Mouse (Mus musculus) ES-E14 (cell line): Measurements from ENCODE around the gene Fam131c. TPM values are rescaled to one million over a fixed set of nuclear protein-coding genes. Genes with fewer than 3 reads are reported as not detected.

ENCODE experiments used
- DNase-seq: peaks from one replicate; pipeline ENCODE4 v3.0.0-alpha.2; 2013; ENCODE audit warnings: low read depth, low spot score
- H3K27ac ChIP-seq: 2 replicates; pipeline ENCODE4 v1.5.1; 2012; ENCODE audit warnings: low read depth, mild to moderate bottlenecking, low read length, moderate library complexity, mixed read lengths; ENCODE audit not compliant: poor library complexity, insufficient read depth, severe bottlenecking
- H3K36me3 ChIP-seq: 2 replicates; pipeline ENCODE4 v1.6.1; 2012; ENCODE audit warnings: mild to moderate bottlenecking, low read length, moderate library complexity, mixed read lengths; ENCODE audit not compliant: control insufficient read depth, poor library complexity, insufficient read depth, severe bottlenecking
- H3K4me1 ChIP-seq, 2 experiments: fragments of 150-350 bp in 1 of 2; sonication (generic) in 1 of 2; 2 replicates each; pipeline ENCODE4 v1.6.1; 2012; ENCODE audit warnings: low read length in 2 of 2, mild to moderate bottlenecking in 1 of 2, mixed read lengths in 1 of 2; ENCODE audit not compliant: control insufficient read depth in 2 of 2, insufficient read depth in 2 of 2, poor library complexity in 1 of 2
- H3K4me3 ChIP-seq, 2 experiments: fragments of 150-350 bp in 1 of 2; sonication (generic) in 1 of 2; 2 replicates each; pipeline ENCODE4 v1.5.1; 2012; ENCODE audit warnings: low read length in 2 of 2, low read depth in 1 of 2, mild to moderate bottlenecking in 1 of 2, mixed read lengths in 1 of 2; ENCODE audit not compliant: insufficient read depth in 1 of 2, poor library complexity in 1 of 2, severe bottlenecking in 1 of 2
- H3K9ac ChIP-seq: 2 replicates; pipeline ENCODE4 v1.6.1; 2012; ENCODE audit warnings: low read depth, mild to moderate bottlenecking, low read length, mixed read lengths; ENCODE audit not compliant: poor library complexity, insufficient read depth, severe bottlenecking
- H3K9me3 ChIP-seq: fragments of 150-350 bp; sonication (generic); 2 replicates; pipeline ENCODE4 v1.6.1; 2012; ENCODE audit warnings: low read depth, mild to moderate bottlenecking, low read length; ENCODE audit not compliant: control insufficient read depth, insufficient read depth
- CHD2 ChIP-seq: IDR thresholded peaks from 2 replicates; pipeline ENCODE4 v1.6.1; 2014; ENCODE audit warnings: mild to moderate bottlenecking, low read depth, low read length, inconsistent platforms
- HCFC1 ChIP-seq: IDR thresholded peaks from 2 replicates; pipeline ENCODE4 v1.6.1; 2012; ENCODE audit warnings: low read length, inconsistent platforms, borderline replicate concordance; ENCODE audit not compliant: insufficient read depth
- MAFK ChIP-seq: IDR thresholded peaks from 2 replicates; pipeline ENCODE4 v1.6.1; 2014; ENCODE audit warnings: mild to moderate bottlenecking, low read depth, low read length, inconsistent platforms; ENCODE audit not compliant: insufficient read depth
- ZC3H11A ChIP-seq: IDR thresholded peaks from 2 replicates; pipeline ENCODE4 v1.6.1; 2012; ENCODE audit warnings: low read depth, mild to moderate bottlenecking, inconsistent platforms, low read length, borderline replicate concordance
- ZNF384 ChIP-seq: IDR thresholded peaks from 2 replicates; pipeline ENCODE4 v1.6.1; 2012; ENCODE audit warnings: low read depth, low read length, inconsistent platforms
- in situ Hi-C, 2 experiments: fragments of 600-800 bp; cut with MboI; formaldehyde crosslinking; loops; one replicate each; pipeline ENCODE4 v1.15.1; 2025; ENCODE audit warnings: low sequenced_read_pairs in 2 of 2, inconsistent platforms in 1 of 2; ENCODE audit not compliant: unreplicated experiment in 2 of 2
- total RNA-seq: library from RNA; depleted of rRNA; stranded (reverse); fragments of 300-350 nt; gene quantifications from 2 replicates; pipeline ENCODE4 v1.2.3, GENCODE M21; 2012; rRNA removed

The Fam131c gene
- total RNA-seq, result 2.3 and 2.5 TPM in 2 replicates

- Histone ChIP-seq H3K36me3 (no peaks in the 10 kb centered on the region), H3K4me3 (peak within 1 kb of the TSS; percentile 58 to 84), H3K27ac (no peak within 1 kb of the TSS), H3K4me1 (peaks cover 0 to 6% of the 10 kb centered on the region in 2 experiments; a peak in 1 of 4 replicates), H3K9ac (peak within 1 kb of the TSS; percentile 66), H3K9me3 (no peaks in the 10 kb centered on the region)
- in situ Hi-C loops, result no loop called here
- no peak for DNase-seq
- no peak for TF ChIP-seq ZNF384
- TF ChIP-seq MAFK, result no peak
- no peak for TF ChIP-seq CHD2
- no peak for TF ChIP-seq ZC3H11A
- TF ChIP-seq HCFC1, result no peak
Measured at GRCm38 (mm10) chr4:141367997-141368791, at the start of gene Fam131c. TSS of gene Fam131c (plus strand) at chr4:141368220.

GRCm38 (mm10) chr4:141322526-141322925 is 45.5 kb upstream of the Fam131c start:
- TF ChIP-seq CHD2 (no peak), MAFK (no peak)
- Histone ChIP-seq H3K9ac (no peak overlapping the region), H3K36me3 (peaks cover 91% of the 10 kb centered on the region), H3K4me3 (no peak overlapping the region), H3K27ac (no peak overlapping the region), H3K4me1 (peaks cover 3 to 27% of the 10 kb centered on the region in 2 experiments; a peak in 3 of 4 replicates), H3K9me3 (no peaks in the 10 kb centered on the region)
- no peak for DNase-seq
- in situ Hi-C loops, result no loop called here

GRCm38 (mm10) chr4:141324771-141325191 is 43.2 kb upstream of the Fam131c start:
- H3K4me3 ChIP-seq, result no peak overlapping the region
- H3K9me3 ChIP-seq, result no peaks in the 10 kb centered on the region
- H3K36me3 ChIP-seq, result peaks cover 89% of the 10 kb centered on the region
- no peak for DNase-seq
- H3K9ac ChIP-seq, result no peak overlapping the region
- H3K27ac ChIP-seq, result no peak overlapping the region
- in situ Hi-C loops, result no loop called here
- peaks cover 3 to 27% of the 10 kb centered on the region in 2 experiments; a peak in 3 of 4 replicates for H3K4me1 ChIP-seq
- TF ChIP-seq CHD2 (no peak), HCFC1 (no peak), ZNF384 (no peak), ZC3H11A (no peak), MAFK (no peak)

GRCm38 (mm10) chr4:141325636-141326035 is 42.4 kb upstream of the Fam131c start:
- H3K4me1 ChIP-seq, result peaks cover 0 to 30% of the 10 kb centered on the region in 2 experiments; a peak in 2 of 4 replicates
- peaks cover 85% of the 10 kb centered on the region for H3K36me3 ChIP-seq
- no peak overlapping the region for H3K9ac ChIP-seq
- DNase-seq, result no peak
- H3K27ac ChIP-seq, result no peak overlapping the region
- no peak overlapping the region for H3K4me3 ChIP-seq
- H3K9me3 ChIP-seq, result no peaks in the 10 kb centered on the region
- in situ Hi-C loops, result no loop called here
- TF ChIP-seq HCFC1 (no peak), ZC3H11A (no peak)

GRCm38 (mm10) chr4:141327075-141327474 is 40.9 kb upstream of the Fam131c start:
- peaks cover 71% of the 10 kb centered on the region for H3K36me3 ChIP-seq
- TF ChIP-seq MAFK, result no peak
- no peak for TF ChIP-seq ZNF384
- TF ChIP-seq ZC3H11A, result no peak
- no peak for TF ChIP-seq HCFC1
- TF ChIP-seq CHD2, result no peak
- H3K4me3 ChIP-seq, result no peak overlapping the region
- in situ Hi-C loops, result no loop called here
- H3K27ac ChIP-seq, result no peak overlapping the region
- H3K4me1 ChIP-seq, result peaks cover 0 to 19% of the 10 kb centered on the region in 2 experiments; a peak in 1 of 4 replicates
- no peak for DNase-seq
- no peak overlapping the region for H3K9ac ChIP-seq
- no peaks in the 10 kb centered on the region for H3K9me3 ChIP-seq
